Mouse (Mus musculus) adrenal gland, adult 2 months (tissue): Measurements from ENCODE around the gene Bmper. TPM values are rescaled to one million over a fixed set of nuclear protein-coding genes. Genes with fewer than 3 reads are reported as not detected.

Experiments
- DNase-seq: peaks from one replicate; pipeline ENCODE4 v3.0.0; 2021
- long read RNA-seq: library from polyadenylated mRNA; stranded (forward); transcript quantifications from one replicate; pipeline ENCODE4 v2.0.0, GENCODE M21; 2021
- polyA plus RNA-seq: library from polyadenylated mRNA; depleted of rRNA; stranded (reverse); fragments of >200 nt; gene quantifications from 2 replicates; pipeline ENCODE4 v1.2.3, GENCODE M21; 2012; rRNA removed
- total RNA-seq, 2 experiments: library from RNA; stranded (reverse); gene quantifications; 2 replicates each; pipeline ENCODE4 v1.2.3; 2021

Bmper gene
- 1 to 10 TPM; 1.5 to 2.4 TPM for total RNA-seq
- polyA plus RNA-seq = 0.61 and 1.1 TPM in 2 replicates
- long read RNA-seq, partial matches to known transcripts = 0 of 1 reads
- long read RNA-seq, other reads (novel, unspliced or antisense) = 0 of 1 reads

DNA sequence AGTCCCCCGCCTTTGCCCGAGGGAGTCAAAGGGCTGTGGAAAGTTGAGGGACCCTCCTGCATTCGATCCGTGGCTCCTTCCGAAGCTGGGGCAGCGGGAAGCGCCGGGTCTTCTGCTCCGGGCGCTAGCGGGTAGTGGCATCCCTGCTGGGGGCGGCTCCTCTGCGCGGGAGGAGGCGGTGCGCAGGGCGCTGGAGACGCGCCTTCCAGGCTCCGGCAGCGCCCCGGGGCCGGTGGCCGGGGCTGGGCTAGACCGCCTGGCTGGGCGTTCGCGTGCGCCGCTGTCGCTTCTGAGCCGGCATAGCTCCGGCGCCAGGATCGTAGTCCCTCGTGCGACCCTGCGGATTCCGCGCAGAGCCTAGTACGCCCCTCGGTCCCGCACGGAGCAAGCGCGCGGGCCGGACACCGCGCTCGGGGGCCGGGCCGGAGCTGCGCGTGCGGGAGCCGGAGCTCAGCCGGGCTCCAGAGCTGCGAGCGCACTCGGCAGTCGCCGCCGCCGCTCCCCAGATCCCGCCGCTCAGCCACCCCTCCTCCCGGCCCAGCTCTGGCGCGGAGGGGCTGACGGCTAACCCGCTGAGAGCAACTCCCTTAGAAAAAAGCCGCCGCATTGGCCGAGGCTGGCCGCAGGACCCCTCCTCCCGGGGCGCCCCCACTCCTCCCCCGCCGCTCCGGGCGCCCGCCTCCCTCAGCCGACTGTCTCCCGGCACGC, at the start of gene Bmper:
Bmper (plus strand) TSS at position 236 of the 708 bp plus-strand sequence.
- DNase-seq = peak; percentile 80

DNA sequence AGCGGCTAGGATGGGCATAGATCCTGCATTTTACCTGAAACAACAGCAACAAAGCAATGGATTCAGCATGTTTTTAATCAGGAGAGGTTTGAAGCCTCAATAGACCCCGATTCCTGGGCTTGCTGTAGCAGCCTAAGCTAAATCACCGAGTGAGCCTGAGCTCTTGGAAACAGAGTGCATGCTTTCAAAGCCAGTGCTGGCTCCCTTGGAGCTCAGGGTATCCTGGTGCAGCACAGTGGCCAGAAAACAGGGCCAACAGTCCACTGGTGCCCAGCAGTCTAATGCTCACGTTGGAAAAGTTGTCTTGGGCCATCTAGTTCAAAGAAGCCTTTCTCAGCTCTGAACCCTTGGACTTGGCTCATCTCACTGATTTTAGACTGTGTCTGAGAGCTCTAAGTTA, 45.4 kb upstream of the Bmper start:
- DNase-seq = no peak

DNA sequence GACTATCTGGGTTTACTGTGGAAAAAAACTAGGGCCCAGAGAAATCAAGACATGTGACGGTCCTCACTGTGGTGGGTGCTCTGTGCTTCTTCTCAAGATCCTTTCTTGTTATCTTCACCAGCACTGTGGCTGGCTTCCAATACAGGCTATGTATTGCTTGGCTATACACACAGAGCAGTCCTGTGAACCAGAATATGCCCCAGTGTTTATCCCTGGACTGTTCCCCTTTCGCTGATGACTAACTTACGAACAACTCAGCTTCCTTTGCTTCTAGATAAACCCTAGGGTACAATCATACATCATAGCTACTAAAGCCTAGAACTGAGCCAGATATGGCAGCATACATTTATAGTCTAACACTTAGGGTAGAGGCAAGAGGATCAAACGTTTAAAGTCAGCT, 35.7 kb upstream of the Bmper start:
- DNase-seq = no peak

DNA sequence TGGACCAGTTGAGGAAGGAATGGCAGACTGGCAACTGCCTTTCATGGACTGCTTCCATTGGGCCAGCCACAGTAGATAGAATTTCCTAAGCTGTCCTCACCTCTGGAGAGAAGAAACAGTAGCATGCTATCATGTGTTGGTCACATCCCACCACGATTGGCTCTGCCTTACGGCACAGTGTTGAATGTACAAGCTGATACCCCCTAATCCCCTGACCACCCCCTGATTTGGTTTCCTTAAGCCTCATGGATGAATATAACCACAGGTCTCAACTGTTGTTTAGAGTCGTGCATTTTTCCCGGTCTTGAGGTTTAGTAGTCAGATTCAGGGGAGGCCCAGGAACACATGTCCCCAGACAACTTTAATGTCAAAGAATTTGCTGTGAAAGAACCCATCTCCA, 34.7 kb upstream of the Bmper start:
- no peak for DNase-seq

DNA sequence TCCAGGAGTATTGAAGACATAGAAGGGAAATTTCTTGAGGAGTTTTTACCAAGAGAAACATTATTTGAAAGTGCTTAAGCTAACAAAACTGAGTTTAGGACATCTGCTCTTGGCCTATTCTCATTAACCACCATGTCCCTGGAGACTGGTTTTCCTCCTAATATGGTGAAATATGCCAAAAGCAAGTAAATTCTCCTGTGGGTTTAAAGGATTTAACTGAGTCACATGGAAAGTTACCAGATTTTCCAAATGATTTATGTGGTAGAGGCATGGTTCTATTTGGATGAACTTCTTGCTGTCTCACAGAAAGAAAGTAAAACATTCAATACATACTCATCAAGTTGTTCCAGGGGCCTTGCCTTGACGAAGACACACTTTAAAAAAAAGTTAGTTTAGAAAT, 31.9 kb upstream of the Bmper start:
- no peak for DNase-seq

DNA sequence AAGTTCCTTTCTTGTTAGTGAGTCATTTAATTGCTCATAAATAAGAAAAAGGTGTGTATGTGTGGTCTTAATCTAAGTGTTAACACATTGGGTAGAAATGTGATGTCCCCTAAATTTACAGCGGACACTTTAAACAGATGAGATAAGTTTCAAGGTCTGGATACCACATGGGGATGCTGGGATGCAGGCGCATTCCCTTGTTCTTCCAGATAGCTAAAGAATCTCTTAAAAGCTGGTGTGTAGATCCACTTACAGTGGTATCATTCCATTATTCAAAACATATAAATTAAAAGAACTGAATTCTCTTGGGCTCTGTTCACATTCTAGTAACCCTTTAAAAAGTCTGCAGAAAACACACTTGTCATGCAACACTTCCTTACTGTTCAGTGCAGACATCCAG, 31.4 kb upstream of the Bmper start:
- DNase-seq = no peak

DNA sequence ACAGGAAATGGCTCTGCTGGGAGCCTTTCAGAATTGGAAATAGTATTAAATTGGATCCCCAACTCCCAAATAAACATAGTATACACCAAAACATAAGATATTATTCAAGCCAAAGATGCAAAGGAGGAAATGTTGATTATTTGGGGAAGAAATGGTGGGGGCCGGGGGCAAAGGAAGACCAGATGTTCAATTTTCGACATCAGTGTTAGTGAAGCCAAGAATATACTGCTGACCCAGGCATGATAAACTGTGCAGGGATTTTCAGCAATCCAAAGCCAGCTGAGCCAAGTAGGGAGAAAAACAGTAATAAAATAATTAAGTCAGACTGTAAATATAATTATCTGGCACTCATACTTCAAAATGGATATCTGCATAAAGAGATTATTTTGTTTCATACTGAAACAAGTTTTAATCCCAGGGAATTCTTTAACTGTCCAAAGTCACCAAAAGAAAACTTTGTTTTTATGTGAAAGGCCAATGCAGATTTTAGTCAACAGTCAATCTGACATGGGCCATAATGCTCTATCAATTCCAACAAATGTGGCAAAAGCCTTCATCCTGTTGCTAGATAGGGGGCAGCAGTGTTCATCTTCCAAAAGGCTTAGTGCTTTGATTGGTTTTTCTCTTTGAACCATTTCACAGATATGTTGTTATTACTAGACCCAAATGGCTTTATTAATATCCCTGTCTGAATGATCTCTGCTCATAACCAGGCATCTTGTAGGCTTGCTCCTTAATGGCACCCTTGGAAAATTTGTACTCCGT, 30.1 kb upstream of the Bmper start:
- no peak for DNase-seq

DNA sequence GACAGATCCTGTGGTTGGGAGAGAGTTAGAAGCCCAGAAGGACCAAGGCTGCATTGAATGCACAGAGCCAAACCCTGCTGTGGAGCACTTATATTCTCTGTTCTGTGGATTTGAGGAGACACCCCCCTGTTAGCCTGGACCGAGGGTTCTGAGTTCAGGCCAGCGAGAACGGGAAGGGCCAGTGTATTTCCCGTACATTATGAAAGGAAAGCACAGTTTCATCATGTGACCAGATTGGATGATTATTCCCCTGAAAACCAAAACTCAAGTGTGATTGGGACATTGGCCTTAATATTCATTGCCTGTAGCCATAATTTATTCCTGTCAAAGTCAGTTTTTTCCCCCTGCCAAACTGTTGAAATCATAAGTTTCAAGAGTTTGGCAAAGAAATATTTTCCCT, 23.9 kb upstream of the Bmper start:
- peak; percentile 29 for DNase-seq

DNA sequence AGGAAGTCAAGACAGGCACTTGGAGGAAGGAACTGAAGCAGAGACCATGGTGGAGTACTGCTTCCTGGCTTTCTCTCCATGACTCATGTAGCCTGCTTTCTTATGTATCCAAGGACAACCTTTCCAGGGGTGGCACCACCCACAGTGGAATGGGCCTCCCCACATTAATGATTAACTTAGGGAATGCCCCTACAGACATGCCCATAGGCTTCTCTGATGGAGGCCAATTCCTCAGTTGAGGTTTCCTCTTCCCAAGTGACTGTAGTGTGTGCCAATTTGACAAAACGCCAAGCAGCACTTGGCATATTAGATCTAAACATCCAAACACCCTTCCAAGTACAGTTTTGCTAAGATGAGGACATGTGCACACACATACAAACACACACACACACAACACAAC, 23.0 kb upstream of the Bmper start:
- peak; percentile 35 for DNase-seq

DNA sequence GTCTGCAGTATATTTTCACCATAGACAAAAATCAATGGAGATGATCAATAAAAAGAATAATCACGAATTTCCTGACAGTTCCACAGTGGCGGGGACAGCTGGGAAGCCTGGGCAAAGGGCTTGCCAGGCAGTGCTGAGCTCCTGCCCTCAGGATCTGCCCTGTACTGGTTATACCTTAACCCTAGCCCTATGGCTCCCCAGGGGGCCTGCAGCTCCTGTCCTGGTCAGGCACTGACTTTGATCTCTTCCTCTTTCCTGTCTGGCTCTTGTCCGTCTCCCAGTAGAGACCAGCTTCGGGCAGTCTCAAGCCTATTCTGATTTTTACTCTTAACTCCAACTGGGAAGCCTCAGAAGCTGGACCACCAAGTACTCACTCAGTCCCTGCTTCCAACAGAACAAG, 22.0 kb upstream of the Bmper start:
- no peak for DNase-seq

DNA sequence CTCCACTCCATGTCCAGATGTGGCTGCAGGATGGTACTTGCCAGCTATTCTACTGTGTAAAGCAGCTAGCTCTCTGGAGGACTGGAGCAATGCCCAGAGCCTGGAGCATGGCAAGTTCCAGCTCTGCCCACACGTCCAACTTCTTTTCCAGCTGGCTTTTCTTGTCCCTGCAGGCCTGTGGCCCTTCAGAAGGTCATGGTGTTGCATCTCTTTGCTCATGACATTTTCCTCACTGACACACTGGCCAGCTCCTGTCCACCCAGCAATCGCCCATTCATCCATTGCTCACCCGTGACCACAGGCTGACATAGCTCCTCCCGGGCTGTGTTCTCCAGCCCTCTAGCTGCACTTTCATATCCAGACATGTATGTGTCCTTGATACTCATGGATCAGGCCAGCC, 20.4 kb upstream of the Bmper start:
- peak; percentile 65 for DNase-seq

DNA sequence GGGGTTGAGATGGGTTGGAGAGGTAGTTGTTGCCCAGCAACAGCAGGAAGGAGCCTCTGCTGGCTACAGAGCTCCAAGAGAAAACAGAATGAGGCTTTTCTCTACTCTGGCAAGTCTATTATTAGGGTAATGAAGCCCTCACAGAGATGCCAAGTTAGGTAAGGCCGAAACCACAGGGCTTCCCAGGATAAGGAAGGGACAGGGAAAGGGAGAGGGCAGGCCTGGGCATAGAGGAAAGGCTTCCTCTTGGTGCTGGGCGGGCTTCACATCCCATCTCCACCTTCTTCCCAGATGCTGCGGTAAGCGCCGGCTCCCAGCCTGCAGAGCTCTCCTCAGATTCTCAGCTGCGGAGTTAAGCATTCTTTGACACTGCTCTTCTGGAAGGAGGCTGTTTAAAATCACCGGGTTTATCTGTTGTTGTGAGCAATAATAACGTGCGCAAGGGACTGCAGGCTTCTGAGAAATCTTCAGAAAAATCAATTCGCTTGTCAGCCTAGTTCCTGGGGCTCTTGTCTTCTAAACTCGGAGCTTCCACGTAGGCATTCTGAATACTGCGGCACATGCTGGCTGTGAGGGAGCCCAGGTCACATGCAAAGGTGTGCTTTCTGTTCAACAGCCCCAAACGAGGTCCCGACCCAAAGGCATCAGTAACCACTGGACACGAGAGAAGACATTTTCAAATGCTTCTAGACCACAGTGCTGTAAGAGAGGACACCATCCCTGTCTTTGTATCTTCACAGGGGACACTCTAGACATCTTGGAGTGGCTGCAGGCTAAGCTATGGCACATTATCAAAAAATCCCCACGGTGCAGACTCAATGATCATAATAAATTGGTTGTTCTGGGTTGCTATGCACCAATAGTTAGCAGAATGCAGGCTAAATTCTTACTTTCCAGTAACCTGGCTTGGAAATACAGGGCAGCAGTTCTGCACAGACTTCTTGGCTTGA, 18.3 kb upstream of the Bmper start:
- DNase-seq = no peak

DNA sequence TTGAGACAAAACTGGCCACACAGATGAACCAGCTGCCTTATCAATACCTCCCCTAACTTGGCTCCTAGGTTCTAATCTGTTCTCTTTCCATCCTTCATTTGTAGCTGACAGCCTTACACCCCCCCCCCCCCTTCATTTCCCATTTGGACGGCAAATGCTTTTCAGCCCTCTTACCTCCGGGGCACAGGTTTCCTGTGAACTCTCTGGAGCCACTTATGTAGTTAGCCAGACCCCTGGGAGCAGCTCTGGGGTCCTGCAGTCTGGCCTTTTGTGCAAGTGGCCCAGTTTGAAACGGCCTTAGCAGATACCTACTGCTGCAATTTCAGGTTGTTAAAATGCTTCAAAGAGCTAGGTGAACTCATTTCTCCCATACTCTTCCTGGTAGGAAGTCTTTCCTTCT, 17.6 kb upstream of the Bmper start:
- no peak for DNase-seq

DNA sequence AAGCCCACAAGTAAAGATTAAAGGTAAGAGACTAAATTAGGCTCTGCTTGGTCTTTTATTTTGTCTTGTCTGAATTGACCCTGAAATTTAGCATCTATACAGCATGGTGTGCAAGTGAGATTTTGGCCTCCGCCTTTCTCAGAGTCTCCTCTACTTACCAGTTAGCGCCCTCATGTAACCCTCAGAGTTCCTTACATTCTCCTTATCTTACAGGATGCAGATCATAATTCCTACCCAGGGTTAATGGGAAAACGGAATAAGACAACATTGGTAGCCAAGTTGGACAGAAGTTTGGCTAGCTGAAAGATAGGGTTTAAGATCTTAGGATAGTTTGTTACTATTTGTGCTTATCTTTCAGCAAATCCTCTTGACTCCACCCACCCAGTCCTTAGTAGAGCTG, 17.1 kb upstream of the Bmper start:
- DNase-seq = no peak

DNA sequence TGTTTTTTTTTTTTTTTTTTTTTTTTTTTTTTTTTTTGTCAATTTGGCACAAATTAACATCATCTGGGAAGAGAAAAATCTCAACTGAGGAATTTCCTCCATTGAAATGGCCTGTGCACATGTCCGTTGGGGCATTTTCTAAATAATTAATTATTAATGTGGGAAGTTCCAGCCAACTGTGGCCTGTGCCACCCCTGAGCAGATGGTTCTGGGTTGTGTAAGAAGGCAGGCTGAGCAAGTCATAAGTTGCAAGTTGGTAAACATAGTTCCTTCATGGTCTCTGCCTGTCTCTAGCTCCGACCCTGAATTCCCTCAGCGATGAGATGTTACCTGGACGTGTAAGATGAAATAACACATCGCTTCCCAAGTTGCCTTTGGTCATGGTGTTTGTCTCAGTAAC, 16.7 kb upstream of the Bmper start:
- DNase-seq = no peak

DNA sequence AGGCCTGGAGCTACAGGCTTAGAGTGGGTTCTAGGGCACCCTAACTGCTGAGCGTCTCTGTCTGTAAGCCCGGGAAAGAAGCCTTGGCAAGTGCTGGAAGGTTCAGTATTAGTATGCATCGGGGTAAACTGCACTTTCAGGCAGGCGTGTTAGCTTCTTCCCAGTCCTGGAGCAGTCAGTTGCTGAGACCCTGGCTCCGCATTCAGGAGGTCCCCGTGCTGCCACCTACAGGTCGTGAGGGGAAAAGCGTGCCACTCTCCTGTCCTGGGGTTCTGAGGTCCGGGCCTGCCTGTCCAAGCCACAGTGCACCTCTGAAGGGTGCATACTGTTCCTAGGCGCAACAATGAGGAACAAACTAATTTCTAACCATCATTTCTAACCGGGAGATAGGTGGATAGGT, 10.6 kb upstream of the Bmper start:
- DNase-seq = peak; percentile 75

DNA sequence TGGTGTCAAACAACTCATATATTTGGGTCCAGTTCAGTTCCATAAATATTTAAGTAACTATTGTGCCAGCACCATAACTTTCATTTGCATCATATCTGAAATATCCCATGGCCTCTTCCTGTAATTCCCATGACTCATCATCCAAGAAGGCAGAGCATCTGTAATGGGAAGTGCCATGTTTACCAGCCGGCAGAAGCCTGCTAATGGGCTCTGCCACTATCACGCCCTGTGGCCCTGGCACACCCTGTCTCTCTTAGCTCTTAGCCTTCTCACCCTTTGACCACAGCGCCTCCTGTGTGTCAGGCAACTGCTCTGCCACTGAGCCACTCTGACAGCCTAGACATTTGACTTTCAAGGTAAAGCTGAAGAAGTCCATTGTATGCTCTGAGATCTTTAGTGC, 3.1 kb upstream of the Bmper start:
- peak; percentile 13 for DNase-seq

DNA sequence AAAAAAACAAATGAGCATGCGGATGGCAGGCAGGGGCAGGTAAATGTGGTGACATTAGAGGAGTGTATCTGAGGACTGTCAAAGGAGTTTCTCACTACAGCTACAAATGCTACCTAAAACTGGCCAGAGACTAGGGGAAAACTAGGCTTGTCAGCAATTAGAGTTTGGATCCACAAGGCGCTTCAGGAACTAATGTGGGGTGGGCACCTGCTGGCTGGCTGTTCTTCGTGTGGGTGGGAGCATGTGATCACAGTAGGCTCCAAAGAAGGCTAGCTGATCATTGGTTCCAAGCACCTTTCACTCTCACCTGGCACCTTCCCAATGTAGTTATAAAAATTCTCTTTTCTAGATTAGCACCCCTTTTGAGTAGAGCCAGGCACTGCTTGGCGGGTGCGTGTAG, 900 bp upstream of the Bmper start:
- DNase-seq = no peak

DNA sequence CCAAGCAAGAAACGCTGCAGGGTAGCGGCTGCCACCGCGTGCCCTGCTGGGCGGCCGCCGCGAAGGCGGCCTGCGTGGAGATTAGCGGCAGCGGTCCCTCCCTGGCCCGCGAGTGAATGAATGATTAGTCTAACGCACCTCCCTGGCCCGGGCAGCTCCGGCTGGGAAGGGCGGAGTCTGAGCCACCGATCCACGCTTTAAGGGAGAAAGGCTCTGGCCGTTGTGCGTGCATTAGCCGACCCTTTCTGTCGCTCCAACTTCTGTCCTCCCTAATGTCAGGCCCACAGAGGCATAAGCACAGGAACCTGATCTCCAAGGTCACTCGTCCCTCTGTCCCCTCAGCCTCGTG, 410 bp upstream of the Bmper start:
- peak; percentile 76 for DNase-seq

DNA sequence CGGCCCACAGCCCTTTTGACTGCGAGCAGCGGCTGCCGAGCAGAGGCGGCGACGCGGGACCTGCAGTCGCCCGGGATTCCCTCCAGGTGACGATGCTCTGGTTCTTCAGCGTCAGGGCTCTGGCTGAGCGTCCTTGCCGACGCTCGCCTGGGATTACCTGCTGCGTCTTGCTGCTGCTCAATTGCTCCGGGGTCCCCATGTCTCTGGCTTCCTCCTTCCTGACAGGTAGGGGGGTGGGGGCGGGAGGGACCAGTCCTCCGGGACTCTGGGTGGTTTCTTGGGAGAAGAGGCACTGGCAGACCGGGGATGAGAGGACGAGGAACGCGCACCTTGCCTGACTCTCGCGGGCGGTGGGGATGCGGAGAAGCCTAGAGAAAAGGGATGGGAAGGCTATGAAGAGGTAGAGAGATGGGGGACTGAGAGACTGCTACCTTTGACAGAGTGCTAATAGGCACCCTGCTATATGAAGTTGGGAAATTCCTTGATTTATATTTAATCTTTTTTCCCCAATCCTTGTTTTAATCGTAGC, 737 bp downstream of the Bmper start:
- DNase-seq = no peak

DNA sequence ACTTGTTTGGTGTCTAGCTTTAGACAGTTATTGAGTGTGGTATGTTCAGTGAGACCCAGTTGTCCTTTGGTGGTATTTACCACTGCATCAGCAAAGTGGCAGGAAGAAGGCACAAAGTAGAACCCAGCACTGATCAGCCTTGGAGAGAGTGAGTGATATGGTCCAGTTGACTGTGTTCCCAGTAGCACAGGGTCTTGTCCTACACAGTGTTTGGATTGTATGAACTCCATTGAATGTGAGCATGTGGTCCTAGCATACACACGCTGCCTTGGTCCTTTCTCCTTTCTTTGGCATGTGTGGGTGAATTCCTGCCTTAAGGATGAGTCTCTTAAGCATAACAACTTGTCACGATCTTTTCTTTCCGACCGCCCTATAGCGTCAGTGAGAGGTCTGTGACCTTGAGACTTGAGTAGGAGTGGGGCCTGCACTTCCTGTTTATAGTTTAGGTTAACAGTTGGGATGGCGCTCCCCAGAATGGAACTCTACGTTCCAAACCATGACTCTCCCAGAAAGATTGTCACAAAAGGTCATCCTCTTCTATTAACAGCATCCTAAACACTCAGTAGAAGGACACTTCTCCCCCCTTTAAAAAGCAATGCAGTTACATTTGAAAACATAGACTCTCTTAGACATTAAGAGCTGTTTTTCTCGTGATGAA, 10.7 kb downstream of the Bmper start:
- no peak for DNase-seq
